Mouse (Mus musculus) kidney, adult 2 months (tissue): ENCODE results near the gene Cntfr. TPM values are rescaled to one million over a fixed set of nuclear protein-coding genes. Genes with fewer than 3 reads are reported as not detected.
A peak's percentile ranks its signal among the peaks of the same experiment; 100 is the strongest.

Experiments used
- DNase-seq: peaks from one replicate; pipeline ENCODE4 v3.0.0; 2021
- H3K27ac ChIP-seq: fragments of 200-500 bp; 2 replicates; pipeline ENCODE4 v1.5.1; 2012; ENCODE audit warnings: low read depth, low read length, control low read depth, inconsistent platforms; ENCODE audit not compliant: insufficient read depth
- H3K27me3 ChIP-seq: fragments of 200-500 bp; replicated peaks from 2 replicates; pipeline ENCODE4 v1.6.1; 2012; ENCODE audit warnings: mild to moderate bottlenecking, moderate library complexity, low read length, inconsistent platforms; ENCODE audit not compliant: control insufficient read depth, insufficient read depth
- H3K36me3 ChIP-seq: fragments of 200-500 bp; 2 replicates; pipeline ENCODE4 v1.6.1; 2012; ENCODE audit warnings: mild to moderate bottlenecking, moderate library complexity, low read length, inconsistent platforms; ENCODE audit not compliant: control insufficient read depth, insufficient read depth
- H3K4me1 ChIP-seq: fragments of 200-500 bp; 2 replicates; pipeline ENCODE4 v1.6.1; 2011; ENCODE audit warnings: low read length; ENCODE audit not compliant: control insufficient read depth, insufficient read depth
- H3K4me3 ChIP-seq: fragments of 200-500 bp; 2 replicates; pipeline ENCODE4 v1.5.1; 2011; ENCODE audit warnings: mild to moderate bottlenecking, low read depth, low read length, control low read depth; ENCODE audit not compliant: insufficient read depth
- CTCF ChIP-seq: fragments of 200-500 bp; conservative IDR thresholded peaks from 2 replicates; pipeline ENCODE4 v1.5.1; 2011; ENCODE audit warnings: low read depth, mild to moderate bottlenecking, control low read depth, low read length, moderate library complexity, mixed read lengths; ENCODE audit not compliant: insufficient read depth, insufficient read length
- POLR2A ChIP-seq: fragments of 200-500 bp; IDR thresholded peaks from one replicate; pipeline ENCODE4 v1.6.1; 2011; ENCODE audit warnings: low read depth, low read length, control low read depth
- WGBS: fragments of 180-500 bp; shearing (Covaris S2); methylation state at CpG from one replicate; pipeline ENCODE4 v1.1.7; 2018; 5-methylcytosine and 5-hydroxymethylcytosine counted together
- polyA plus RNA-seq: library from polyadenylated mRNA; depleted of rRNA; stranded (reverse); fragments of >200 nt; gene quantifications from 2 replicates; pipeline ENCODE4 v1.2.3, GENCODE M21; 2012

Cntfr gene
- polyA plus RNA-seq, 1 experiment = 15.9 TPM

DNA sequence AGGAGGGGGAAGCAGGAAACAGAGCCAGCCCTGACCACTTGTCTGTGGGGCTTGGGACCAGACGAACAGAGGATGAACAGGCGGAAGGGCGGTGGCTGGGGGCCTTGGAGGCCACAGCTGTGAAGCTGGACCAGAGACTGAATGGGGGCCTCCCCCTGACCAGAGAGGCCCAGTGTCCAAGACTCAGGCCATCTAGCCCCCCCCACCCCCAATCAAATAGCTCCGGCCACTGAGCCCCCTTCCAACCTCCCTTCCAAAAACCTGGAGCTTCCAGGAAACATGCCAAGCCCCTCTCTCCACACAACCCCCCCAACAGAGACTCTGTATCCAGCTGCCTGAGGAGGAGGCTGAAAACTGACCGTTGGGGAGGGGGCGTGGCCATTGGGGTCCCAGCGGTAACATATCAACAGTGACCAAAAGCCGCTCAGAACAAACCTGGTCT lies 24.3 kb downstream of the Cntfr start:
- H3K4me3 ChIP-seq = no peak overlapping the region
- no peak overlapping the region for H3K27ac ChIP-seq
- peaks cover 5% of the 10 kb centered on the region; the same call in 1 of the 2 replicates for H3K4me1 ChIP-seq
- no peak for TF ChIP-seq POLR2A
- no peak for TF ChIP-seq CTCF
- no peak for DNase-seq
- WGBS = 61% methylated on average over 8 of the region's 8 CpGs
- no peaks in the 10 kb centered on the region for H3K27me3 ChIP-seq
- H3K36me3 ChIP-seq = no peaks in the 10 kb centered on the region

DNA sequence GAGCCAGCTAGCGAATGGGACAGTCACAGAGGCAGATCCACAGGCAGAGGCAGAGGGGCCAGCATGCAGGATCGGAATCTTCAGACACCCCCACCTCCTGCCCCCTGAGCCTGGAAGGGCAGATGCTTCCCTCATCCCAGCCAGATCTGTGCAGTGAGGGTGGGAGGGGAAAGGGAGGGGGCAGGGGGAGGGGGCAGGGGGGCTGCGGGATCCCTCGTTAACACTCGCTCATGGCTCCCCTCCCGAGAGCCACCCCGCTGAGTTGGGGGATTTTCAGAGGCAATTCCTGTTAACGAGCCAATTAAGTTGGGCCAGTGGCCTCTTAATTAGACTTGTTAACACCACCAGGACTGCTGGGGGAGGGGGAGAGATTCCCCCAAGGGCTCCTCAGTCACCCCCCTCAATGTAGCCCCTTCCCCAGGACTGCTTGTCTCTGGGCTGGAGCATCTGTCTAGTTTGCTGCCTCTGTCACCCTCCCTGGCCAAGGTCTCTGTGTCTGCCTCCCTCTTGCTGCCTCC lies 24.9 kb downstream of the Cntfr start:
- no peak for DNase-seq
- TF ChIP-seq POLR2A (no peak), CTCF (no peak)
- Histone ChIP-seq H3K36me3 (no peaks in the 10 kb centered on the region), H3K27ac (no peak overlapping the region), H3K4me1 (peaks cover 5% of the 10 kb centered on the region; the same call in 1 of the 2 replicates), H3K27me3 (no peaks in the 10 kb centered on the region), H3K4me3 (no peak overlapping the region)
- 49% methylated on average over 8 of the region's 8 CpGs for WGBS

DNA sequence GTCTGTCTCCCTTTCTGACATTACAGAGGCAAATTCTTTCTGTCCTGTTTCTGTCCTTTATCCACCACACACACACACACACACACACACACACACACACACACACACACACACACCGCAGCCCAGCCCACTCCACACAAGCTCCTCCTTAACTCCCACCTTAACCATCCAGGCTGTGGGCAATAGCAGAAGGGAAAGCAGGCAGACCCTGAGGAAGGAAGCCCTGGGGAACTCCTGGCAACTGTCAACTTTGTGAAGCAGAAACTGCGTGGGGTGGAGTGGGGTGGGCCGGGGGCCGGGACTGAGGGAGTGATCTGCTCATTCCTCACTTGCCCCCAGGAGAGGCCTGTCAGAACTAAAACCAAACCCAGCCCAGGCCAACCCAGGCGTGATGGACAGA lies 25.4 kb downstream of the Cntfr start:
- DNase-seq = no peak
- Histone ChIP-seq H3K4me1 (peaks cover 2% of the 10 kb centered on the region; the same call in 1 of the 2 replicates), H3K27me3 (no peaks in the 10 kb centered on the region), H3K36me3 (no peaks in the 10 kb centered on the region), H3K27ac (no peak overlapping the region), H3K4me3 (no peak overlapping the region)
- 43% methylated on average over 5 of the region's 5 CpGs for WGBS
- TF ChIP-seq POLR2A (no peak), CTCF (no peak)

DNA sequence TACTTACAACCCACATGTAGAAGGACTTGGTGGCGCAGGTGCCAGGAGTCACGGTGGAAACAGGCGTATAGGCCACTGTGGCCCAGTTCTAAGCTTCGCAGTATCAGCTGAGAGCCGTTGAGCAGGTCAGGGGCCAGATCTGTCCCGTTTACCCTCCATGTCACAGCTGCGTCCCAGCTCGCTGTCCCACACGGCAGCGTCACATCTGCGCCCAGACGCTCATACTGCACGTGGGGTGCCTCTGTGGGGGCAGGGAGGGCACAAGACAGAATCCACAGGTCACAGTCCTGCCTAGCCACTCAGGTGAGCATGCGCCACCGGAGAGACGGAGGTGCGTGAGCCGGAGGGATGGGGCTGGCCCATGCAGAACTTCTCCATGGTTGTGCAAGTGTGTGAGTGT lies 26.1 kb downstream of the Cntfr start:
- 89% methylated on average over 18 of the region's 18 CpGs for WGBS
- H3K4me1 ChIP-seq = no peaks in the 10 kb centered on the region
- no peaks in the 10 kb centered on the region for H3K27me3 ChIP-seq
- no peaks in the 10 kb centered on the region for H3K36me3 ChIP-seq
- no peak overlapping the region for H3K4me3 ChIP-seq
- H3K27ac ChIP-seq = no peak overlapping the region
- no peak for TF ChIP-seq CTCF
- no peak for TF ChIP-seq POLR2A
- DNase-seq = no peak

DNA sequence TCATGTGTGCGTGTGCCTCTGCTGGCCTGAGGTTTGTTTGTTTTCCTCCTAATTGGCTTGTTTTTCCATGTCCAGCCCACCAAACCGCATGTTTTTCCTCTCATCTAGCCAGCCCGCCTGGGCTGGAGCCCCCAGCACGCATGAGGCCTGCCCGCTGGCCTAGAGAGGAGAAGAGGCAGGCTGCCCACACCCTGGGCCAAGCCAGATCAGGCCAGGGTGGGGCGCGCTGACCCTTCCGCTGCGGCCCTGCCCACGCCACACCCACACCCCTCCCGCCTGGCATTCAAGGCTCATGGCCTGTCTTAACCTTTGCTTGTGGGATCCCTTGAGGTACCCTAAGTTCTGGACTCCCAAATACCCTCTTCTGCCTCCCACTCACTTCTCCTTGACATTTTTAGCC lies 30.2 kb downstream of the Cntfr start:
- Histone ChIP-seq H3K36me3 (no peaks in the 10 kb centered on the region), H3K4me1 (peaks cover 5% of the 10 kb centered on the region), H3K27me3 (no peaks in the 10 kb centered on the region), H3K27ac (no peak overlapping the region), H3K4me3 (no peak overlapping the region)
- no peak for TF ChIP-seq CTCF
- no peak for TF ChIP-seq POLR2A
- 72% methylated on average over 11 of the region's 11 CpGs for WGBS
- DNase-seq = no peak

DNA sequence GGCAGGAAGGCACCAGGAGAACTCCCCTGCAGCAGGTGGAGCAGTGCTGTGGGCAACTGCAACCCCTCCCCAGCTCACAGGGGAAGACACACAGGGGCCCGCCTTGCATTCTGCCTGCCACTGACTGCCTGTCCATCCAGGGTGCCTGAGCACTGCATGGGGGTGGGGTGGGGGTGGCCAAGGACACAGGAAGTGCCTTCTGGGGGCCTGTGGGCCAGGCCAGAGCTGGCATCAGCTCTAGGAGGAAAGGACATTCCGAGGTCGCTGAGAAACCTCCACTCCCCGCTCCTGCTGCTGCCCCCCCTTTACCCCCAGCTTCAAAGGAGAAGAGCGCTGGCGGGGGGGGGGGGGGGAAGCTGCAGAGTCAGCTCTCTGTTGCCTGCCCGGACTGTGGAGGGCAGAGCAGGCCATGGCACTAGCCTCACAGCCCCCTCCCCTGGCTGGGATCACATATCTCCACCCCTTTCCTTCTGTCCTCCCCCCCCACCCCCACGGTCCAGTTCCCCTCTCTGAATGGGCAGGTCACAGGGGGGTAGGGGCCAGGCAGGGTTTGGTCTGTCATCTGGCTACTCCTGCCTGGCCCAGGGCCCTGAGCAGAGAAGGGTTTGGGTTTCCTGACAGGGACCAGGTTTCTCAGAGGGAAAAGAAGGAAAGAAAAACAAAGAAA lies 31.7 kb downstream of the Cntfr start:
- H3K4me3 ChIP-seq = no peak overlapping the region
- DNase-seq = no peak
- 5% methylated on average over 7 of the region's 8 CpGs for WGBS
- no peaks in the 10 kb centered on the region for H3K36me3 ChIP-seq
- H3K4me1 ChIP-seq = peaks cover 5% of the 10 kb centered on the region
- H3K27me3 ChIP-seq = no peaks in the 10 kb centered on the region
- TF ChIP-seq CTCF (no peak), POLR2A (no peak)
- H3K27ac ChIP-seq = no peak overlapping the region

DNA sequence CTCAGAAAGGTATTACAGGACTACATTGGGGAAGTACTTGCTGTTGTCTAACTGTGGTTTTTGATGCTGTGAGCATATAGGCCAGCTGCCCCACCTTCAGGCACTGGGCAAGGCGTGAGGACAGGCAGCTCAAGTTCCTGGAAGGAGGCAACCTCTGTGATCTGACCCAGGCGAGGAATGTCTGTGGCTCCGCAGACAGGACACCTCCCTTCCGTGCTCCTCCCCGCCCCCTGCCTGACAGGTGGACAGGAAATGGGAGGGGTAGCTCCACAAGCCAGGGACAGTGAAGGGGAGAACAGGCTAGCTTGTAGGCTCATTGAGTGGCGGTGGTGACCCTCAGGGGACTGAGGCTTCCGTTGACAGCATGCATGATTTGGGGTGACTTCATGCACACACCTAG lies 32.4 kb downstream of the Cntfr start:
- DNase-seq = peak; percentile 20
- H3K27ac ChIP-seq = no peak overlapping the region
- H3K36me3 ChIP-seq = no peaks in the 10 kb centered on the region
- H3K4me3 ChIP-seq = no peak overlapping the region
- no peaks in the 10 kb centered on the region for H3K27me3 ChIP-seq
- WGBS = 32% methylated on average over 7 of the region's 7 CpGs
- no peak for TF ChIP-seq CTCF
- no peak for TF ChIP-seq POLR2A
- peaks cover 5% of the 10 kb centered on the region for H3K4me1 ChIP-seq
